Mouse (Mus musculus) midbrain, embryonic 13.5 days (tissue): Measurements from ENCODE around the gene Atp13a3. TPM values are rescaled to one million over a fixed set of nuclear protein-coding genes. Genes with fewer than 3 reads are reported as not detected.

Source experiments
- ATAC-seq: fragments of 200-750 bp; cut with Nextera tagmentation; 2 replicates; pipeline ENCODE4 v1.8.0; 2017; ENCODE audit warnings: mild to moderate bottlenecking, moderate TSS enrichment, moderate library complexity
- H3K27ac ChIP-seq: fragments of 300-500 bp; sonication (generic); 2 replicates; pipeline ENCODE4 v1.5.1; 2015; ENCODE audit warnings: inconsistent platforms, mild to moderate bottlenecking, moderate library complexity
- H3K27me3 ChIP-seq: fragments of 300-500 bp; sonication (generic); 2 replicates; pipeline ENCODE4 v1.6.1; 2015; ENCODE audit warnings: mild to moderate bottlenecking, inconsistent platforms
- H3K36me3 ChIP-seq: fragments of 300-500 bp; sonication (generic); 2 replicates; pipeline ENCODE4 v1.6.1; 2015; ENCODE audit warnings: mild to moderate bottlenecking, inconsistent platforms
- H3K4me1 ChIP-seq: fragments of 300-500 bp; sonication (generic); replicated peaks from 2 replicates; pipeline ENCODE4 v1.6.1; 2015; ENCODE audit warnings: inconsistent platforms
- H3K4me2 ChIP-seq: fragments of 300-500 bp; sonication (generic); replicated peaks from 2 replicates; pipeline ENCODE4 v1.6.1; 2015; ENCODE audit warnings: moderate library complexity, mild to moderate bottlenecking, inconsistent platforms
- H3K4me3 ChIP-seq: fragments of 300-500 bp; sonication (generic); replicated peaks from 2 replicates; pipeline ENCODE4 v1.5.1; 2015; ENCODE audit warnings: mild to moderate bottlenecking, inconsistent platforms
- H3K9ac ChIP-seq: fragments of 300-500 bp; sonication (generic); replicated peaks from 2 replicates; pipeline ENCODE4 v1.6.1; 2015; ENCODE audit warnings: mild to moderate bottlenecking, inconsistent platforms
- H3K9me3 ChIP-seq: fragments of 300-500 bp; sonication (generic); 2 replicates; pipeline ENCODE4 v1.6.1; 2016; ENCODE audit warnings: mild to moderate bottlenecking, inconsistent platforms
- WGBS: fragments of 180-500 bp; shearing (Covaris S2); methylation state at CpG from one replicate; pipeline ENCODE4 v1.1.7; 2015; 5-methylcytosine and 5-hydroxymethylcytosine counted together
- polyA plus RNA-seq: library from polyadenylated mRNA; unstranded; fragments of >200 nt; fragmentation: Nextera tagmentation; extraction: Ambion mirVana; gene quantifications from 2 replicates; pipeline ENCODE4 v1.2.1, GENCODE M21; 2015

Atp13a3 gene
- polyA plus RNA-seq, 1 experiment from 2014 or later = 6.8 TPM

DNA sequence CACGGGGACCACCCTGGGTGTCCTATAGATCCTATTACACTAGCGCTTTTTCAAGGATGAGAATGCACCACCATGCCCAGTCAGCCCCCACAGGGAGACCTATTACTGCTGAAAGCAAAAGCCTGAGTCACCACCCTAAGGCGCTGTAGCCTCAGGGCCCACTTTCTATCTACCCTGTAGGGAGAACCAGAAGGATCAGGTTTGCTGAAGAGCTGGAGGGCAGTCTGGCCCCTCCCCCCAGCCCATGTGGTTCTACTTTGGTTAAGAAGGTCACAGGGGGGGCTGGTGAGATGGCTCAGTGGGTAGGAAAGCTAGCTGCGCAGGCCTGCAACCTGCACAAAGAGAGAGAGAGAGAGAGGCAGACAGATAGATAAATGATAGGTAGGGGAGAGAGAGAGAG is 120.1 kb downstream of the Atp13a3 start:
- no peaks in the 10 kb centered on the region for H3K9me3 ChIP-seq
- H3K9ac ChIP-seq = no peak overlapping the region
- H3K36me3 ChIP-seq = no peaks in the 10 kb centered on the region
- WGBS = 51% methylated on average over 4 of the region's 4 CpGs
- peaks cover 19% of the 10 kb centered on the region for H3K4me1 ChIP-seq
- H3K27ac ChIP-seq = no peak overlapping the region
- ATAC-seq = no peak
- H3K4me2 ChIP-seq = no peak overlapping the region
- H3K4me3 ChIP-seq = no peak overlapping the region
- peaks cover 60% of the 10 kb centered on the region for H3K27me3 ChIP-seq

DNA sequence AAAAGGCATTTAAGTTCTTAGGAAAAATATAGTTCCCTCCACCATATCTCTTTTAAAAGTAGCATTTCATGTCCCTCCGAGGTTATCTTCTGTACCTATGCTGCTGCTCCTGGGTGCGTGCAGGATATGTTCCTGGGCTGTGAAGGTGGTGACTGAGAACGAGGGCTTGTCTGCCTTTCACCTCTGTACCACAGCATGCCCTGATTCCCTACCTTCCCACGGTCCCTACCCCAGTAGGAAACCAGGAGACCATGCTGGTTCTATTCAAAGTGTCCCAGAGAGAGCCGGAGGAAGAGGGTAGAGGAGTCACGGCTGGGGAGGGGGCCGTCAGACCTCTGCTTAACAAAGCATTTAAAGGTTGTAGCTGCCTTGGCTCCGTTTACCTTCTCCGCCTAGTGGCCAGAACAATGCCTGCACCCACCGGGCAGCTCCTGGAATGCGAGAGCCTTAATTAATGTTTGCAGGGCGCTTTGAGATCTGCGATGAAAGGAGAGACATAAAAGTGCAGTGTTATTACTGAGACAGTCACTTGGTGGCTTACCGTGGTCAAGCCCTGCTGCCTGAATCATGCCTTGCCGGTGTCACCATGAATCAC is 121.9 kb downstream of the Atp13a3 start:
- peak overlapping the region; percentile 31 for H3K4me3 ChIP-seq
- H3K9ac ChIP-seq = 0 out of 2 replicates have a peak overlapping the region, but pooled peaks have one; percentile 48
- peak overlapping the region; percentile 53 for H3K4me2 ChIP-seq
- no peaks in the 10 kb centered on the region for H3K36me3 ChIP-seq
- H3K27me3 ChIP-seq = peaks cover 67% of the 10 kb centered on the region
- ATAC-seq = peak; percentile 65
- H3K9me3 ChIP-seq = no peaks in the 10 kb centered on the region
- peaks cover 22% of the 10 kb centered on the region for H3K4me1 ChIP-seq
- under 1% methylated on average over 15 of the region's 15 CpGs for WGBS
- no peak overlapping the region for H3K27ac ChIP-seq

DNA sequence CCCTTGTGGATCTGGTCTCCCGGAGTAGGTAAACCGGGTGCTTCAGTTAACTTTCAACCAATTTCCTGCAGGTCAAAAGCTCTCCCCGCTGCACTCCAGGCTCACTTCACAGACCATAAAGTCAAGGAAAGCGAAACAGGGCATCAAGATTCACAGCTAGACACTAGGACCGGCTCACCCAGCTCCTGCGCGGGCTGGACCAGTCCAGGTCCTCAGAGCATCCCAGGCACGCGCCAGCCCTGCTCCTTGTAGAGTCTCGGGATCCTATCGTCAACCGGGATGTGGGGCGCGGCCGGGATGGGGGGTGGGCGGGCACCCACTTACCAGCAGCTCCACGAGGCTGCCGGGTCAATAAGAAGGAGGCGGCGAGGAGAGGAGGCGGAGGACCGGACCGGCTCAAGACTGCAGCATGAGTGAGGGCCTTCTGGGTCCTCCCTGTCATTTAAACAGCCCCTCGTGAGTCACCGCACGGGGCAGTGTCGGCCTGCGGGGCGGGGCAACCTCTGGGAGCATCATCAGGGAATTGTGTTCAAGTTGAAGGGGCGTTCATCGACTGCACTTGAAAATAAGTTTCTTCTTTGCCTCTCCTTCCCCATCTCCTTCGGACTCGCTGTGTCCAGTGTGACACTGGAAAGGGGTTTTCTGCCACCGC is 122.8 kb downstream of the Atp13a3 start, which contains the start of gene Lrrc15:
TSS of gene Lrrc15 (minus strand) at position 413 of the 652 bp plus-strand sequence.
- peak within 1 kb of the TSS; percentile 31 for H3K4me3 ChIP-seq
- 6% methylated on average over 34 of the region's 34 CpGs for WGBS
- peaks cover 64% of the 10 kb centered on the region for H3K27me3 ChIP-seq
- H3K4me2 ChIP-seq = peak within 1 kb of the TSS; percentile 53
- no peak within 1 kb of the TSS for H3K27ac ChIP-seq
- peaks cover 22% of the 10 kb centered on the region for H3K4me1 ChIP-seq
- ATAC-seq = peak; percentile 29; the same call in 1 of the 2 replicates
- H3K9ac ChIP-seq = peak within 1 kb of the TSS; percentile 48; the same call in 1 of the 2 replicates
- no peaks in the 10 kb centered on the region for H3K36me3 ChIP-seq
- no peaks in the 10 kb centered on the region for H3K9me3 ChIP-seq

DNA sequence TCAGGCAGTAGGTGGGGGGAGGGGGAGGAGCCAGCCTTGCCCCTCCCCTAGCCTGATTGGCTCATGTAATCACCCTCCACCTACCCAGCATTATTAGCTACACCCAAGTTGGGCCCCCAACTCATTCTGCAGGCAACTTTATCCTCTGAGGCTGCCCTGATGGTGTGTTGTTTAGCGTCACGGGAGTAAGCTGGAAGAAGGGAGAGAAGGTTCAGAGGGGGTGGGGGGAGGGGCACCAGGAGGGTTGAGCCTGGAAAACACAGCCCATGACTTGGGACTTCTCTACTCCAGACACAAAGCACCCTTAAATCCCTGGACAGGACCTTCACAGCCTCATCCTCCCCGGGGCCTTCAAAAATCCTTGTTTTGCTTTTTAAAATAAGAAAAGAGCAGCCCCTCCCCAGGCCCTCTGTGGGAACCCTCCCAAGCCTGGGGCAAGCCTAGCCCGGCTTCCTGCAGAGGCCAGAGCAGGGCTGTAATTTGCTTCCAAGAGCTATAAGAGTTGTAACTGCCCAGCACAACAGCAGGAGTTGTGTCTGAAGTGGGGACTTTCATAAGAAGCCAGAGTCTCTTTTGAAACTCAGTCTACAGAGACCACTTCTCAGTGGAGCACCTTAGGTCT is 125.0 kb downstream of the Atp13a3 start:
- no peak overlapping the region for H3K4me2 ChIP-seq
- no peak overlapping the region for H3K9ac ChIP-seq
- no peaks in the 10 kb centered on the region for H3K9me3 ChIP-seq
- no peak overlapping the region for H3K27ac ChIP-seq
- 7% methylated on average over 4 of the region's 4 CpGs for WGBS
- no peak for ATAC-seq
- H3K4me3 ChIP-seq = no peak overlapping the region
- peaks cover 22% of the 10 kb centered on the region for H3K4me1 ChIP-seq
- no peaks in the 10 kb centered on the region for H3K36me3 ChIP-seq
- peaks cover 58% of the 10 kb centered on the region for H3K27me3 ChIP-seq

DNA sequence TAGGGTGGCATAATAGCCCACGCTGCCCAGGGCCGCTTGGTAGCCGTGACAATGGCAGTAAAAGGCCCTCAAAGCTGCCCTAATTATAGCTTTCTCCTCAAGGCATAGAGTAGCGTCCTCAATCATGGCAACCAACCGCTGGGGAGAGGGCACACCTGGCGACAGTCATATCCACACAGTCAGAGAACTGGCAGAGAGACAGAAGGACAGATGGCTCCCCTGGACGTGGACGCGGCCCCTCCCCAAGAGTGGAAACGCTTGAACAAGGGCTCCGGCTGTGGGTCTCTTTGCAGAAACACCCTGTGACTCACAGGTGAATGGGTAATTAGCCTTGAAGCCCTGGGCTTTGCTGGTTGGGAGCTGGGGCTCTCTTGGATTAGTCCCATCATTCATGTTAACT is 127.4 kb downstream of the Atp13a3 start:
- Histone ChIP-seq H3K27ac (no peak overlapping the region), H3K4me3 (no peak overlapping the region), H3K36me3 (no peaks in the 10 kb centered on the region), H3K4me2 (no peak overlapping the region), H3K4me1 (peaks cover 14% of the 10 kb centered on the region), H3K9me3 (no peaks in the 10 kb centered on the region), H3K9ac (no peak overlapping the region), H3K27me3 (peaks cover 34% of the 10 kb centered on the region)
- ATAC-seq = no peak
- WGBS = 85% methylated on average over 11 of the region's 11 CpGs

DNA sequence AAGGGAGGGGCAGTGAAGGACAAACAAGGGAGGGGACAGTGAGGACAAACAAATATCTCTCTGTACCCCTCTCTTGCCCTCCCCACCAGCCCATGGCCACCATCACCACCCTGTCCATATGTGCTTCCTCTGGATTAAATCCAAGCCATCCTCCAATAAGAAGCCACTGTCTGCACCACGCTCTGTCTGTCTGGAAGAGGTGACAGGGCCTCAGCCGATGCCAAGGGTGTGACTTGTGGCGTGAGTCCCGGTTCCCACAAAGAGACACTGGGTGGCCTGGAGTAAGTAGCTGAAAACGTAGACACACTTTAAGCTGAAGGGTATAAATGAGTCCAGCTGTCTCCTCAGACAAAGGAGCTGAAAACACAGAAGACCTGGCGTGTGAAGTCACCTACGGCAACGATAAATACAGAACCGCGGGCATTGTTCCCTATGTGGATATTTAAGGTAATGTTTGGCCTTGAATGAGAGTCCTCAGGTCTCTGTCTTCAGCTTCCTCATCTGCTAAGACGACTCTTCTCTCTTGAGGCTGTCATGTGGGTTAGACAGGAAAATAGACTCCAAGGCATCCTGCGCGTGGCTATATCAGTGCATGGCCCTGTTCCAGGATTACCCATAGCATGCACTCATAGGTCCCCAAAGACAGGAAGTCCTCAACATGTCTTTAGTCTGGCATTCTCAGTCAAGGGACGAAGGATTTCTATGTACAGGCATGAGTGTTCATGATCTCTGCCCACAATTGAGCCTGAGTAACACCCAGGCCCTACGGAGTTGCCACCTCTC is 130.0 kb downstream of the Atp13a3 start:
- no peak overlapping the region for H3K4me2 ChIP-seq
- peaks cover 7% of the 10 kb centered on the region for H3K27me3 ChIP-seq
- H3K4me1 ChIP-seq = peaks cover 6% of the 10 kb centered on the region; the same call in 1 of the 2 replicates
- WGBS = 81% methylated on average over 15 of the region's 15 CpGs
- no peak for ATAC-seq
- H3K9me3 ChIP-seq = no peaks in the 10 kb centered on the region
- H3K4me3 ChIP-seq = no peak overlapping the region
- no peak overlapping the region for H3K27ac ChIP-seq
- H3K9ac ChIP-seq = no peak overlapping the region
- H3K36me3 ChIP-seq = no peaks in the 10 kb centered on the region

DNA sequence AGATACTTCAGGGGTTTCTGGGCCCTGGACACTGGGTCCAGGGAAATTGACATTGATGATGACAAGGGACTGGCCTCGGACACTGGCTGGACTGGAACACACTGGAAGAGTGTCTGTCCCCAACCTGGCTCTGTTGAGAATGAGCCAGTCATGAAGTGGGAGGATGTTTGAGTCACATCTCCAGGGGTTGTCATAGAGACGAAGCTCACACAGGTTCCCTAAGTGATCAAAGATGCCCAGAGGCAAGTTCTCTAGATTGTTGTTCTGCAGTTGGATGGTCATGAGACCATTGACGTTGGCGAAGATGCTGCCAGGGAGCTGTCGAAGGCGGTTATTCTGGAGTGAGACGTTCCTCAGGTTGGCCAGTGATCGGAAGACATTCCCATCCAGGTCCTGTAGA is 132.7 kb downstream of the Atp13a3 start:
- WGBS = 93% methylated on average over 8 of the region's 8 CpGs
- H3K27ac ChIP-seq = no peak overlapping the region
- H3K9me3 ChIP-seq = no peaks in the 10 kb centered on the region
- H3K9ac ChIP-seq = no peak overlapping the region
- H3K27me3 ChIP-seq = no peaks in the 10 kb centered on the region
- no peak for ATAC-seq
- no peaks in the 10 kb centered on the region for H3K36me3 ChIP-seq
- no peak overlapping the region for H3K4me2 ChIP-seq
- 0 out of 2 replicates have a peak, but pooled peaks cover 2% of the 10 kb centered on the region for H3K4me1 ChIP-seq
- no peak overlapping the region for H3K4me3 ChIP-seq

DNA sequence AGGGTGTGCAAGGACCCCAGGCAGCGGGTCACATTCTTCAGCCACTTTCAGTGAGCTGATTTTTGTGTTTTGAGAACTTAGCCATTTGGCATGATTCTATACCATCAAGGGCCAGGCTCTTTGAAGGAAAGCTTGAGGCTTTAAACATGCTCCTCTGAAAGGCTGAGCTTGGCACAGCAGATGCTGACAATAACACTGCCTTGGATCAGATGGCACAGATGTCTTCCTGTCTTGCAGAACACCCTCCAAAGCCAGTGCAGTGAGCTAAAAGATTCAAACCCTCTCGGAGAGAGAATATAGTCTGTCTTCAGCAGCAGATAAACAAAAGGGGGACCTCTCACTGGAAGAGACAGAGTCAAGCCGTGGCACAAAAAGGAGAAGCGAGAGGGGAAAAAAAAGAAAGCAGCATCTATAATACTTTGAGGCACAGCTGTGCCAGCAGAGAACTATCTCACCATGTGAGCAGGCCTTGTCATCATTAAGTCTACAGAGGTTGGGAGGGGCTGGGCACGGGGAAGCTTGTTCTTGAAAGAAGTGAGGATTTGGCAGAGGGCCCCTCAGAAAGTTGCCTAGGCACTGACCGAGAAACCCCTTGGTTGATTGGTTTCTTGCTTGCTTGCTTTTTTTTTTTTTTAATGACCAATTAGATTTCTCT is 133.7 kb downstream of the Atp13a3 start:
- H3K4me2 ChIP-seq = no peak overlapping the region
- H3K4me3 ChIP-seq = no peak overlapping the region
- ATAC-seq = no peak
- H3K9ac ChIP-seq = no peak overlapping the region
- H3K27ac ChIP-seq = no peak overlapping the region
- no peaks in the 10 kb centered on the region for H3K9me3 ChIP-seq
- H3K36me3 ChIP-seq = no peaks in the 10 kb centered on the region
- H3K27me3 ChIP-seq = no peaks in the 10 kb centered on the region
- H3K4me1 ChIP-seq = 0 out of 2 replicates have a peak, but pooled peaks cover 2% of the 10 kb centered on the region
- WGBS = 59% methylated on average over 6 of the region's 6 CpGs

DNA sequence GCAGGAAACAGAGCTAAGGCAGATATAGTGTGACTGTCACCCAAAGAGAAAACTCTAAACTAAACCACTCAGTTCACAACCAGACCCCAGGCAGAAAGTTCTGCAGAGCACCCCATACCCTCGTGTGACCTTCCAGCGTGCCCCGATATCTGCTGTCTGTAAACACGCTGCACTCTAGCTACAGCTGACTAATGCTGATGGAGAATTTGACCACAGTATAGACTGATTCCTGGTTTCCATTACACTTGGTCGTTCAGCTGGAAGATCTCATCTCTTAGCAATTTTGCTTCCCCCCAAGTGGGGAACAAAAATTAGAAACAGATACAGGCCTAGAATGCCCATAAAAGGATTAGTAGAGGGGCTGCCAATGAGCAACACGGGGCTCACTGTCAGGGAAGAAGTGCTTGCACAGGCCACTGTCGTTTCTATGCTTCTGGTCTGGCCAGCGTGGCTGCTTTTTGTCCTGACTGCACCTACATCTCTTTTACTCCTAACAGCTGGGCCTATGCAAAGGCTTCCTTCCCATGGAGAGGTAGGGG is 134.5 kb downstream of the Atp13a3 start:
- no peak overlapping the region for H3K27ac ChIP-seq
- no peaks in the 10 kb centered on the region for H3K36me3 ChIP-seq
- H3K27me3 ChIP-seq = no peaks in the 10 kb centered on the region
- H3K4me3 ChIP-seq = no peak overlapping the region
- H3K4me1 ChIP-seq = 0 out of 2 replicates have a peak, but pooled peaks cover 2% of the 10 kb centered on the region
- 66% methylated on average over 8 of the region's 8 CpGs for WGBS
- no peak overlapping the region for H3K4me2 ChIP-seq
- ATAC-seq = no peak
- H3K9me3 ChIP-seq = no peaks in the 10 kb centered on the region
- H3K9ac ChIP-seq = no peak overlapping the region

DNA sequence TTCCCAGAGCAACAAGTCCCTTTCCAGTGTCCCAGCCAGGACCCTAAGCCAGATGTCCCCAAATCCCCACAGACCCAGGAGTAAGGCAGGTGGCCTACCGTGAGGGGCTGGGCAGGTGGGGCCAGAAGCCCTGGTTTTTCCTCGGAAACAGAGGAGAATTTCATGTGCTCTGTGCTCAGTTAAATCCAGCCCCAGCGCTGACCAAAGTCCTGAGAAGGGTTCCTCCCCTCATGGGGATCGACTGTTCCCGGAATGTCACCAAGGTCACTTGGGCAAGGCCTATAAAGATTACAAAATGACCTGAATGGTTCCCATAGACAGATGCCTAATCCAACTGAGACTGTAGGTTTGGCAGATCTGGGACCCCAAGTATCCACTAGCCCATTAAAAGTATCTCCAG is 138.4 kb downstream of the Atp13a3 start, which contains the start of gene Cpn2:
TSS of gene Cpn2 (minus strand) at position 141 of the 400 bp plus-strand sequence.
- Histone ChIP-seq H3K27ac (no peak within 1 kb of the TSS), H3K36me3 (no peaks in the 10 kb centered on the region), H3K9me3 (no peaks in the 10 kb centered on the region), H3K4me3 (no peak within 1 kb of the TSS), H3K4me2 (no peak within 1 kb of the TSS), H3K9ac (no peak within 1 kb of the TSS), H3K4me1 (0 out of 2 replicates have a peak, but pooled peaks cover 2% of the 10 kb centered on the region), H3K27me3 (peaks cover 5% of the 10 kb centered on the region; the same call in 1 of the 2 replicates)
- 74% methylated on average over 5 of the region's 5 CpGs for WGBS
- ATAC-seq = no peak

DNA sequence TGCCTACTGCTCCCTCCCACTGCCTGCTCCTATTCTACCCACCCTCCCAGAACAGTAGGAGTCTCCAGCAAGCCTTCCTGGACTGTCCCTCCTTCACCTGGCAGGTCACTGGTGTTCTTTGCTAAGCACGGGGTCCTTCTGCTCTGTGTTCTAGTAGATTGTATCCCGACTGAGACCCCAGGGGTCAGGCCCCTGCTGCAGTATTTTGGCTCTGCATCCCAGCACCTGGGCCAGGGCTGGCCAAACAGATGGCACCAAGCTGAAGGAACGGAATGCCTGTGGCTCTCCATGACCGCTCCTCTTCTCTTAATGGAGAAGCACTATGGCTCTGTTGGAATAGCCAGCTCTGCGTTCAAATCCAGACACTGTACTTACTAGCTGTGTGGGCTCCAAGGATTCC is 139.2 kb downstream of the Atp13a3 start:
- no peak for ATAC-seq
- Histone ChIP-seq H3K4me1 (no peaks in the 10 kb centered on the region), H3K9ac (no peak overlapping the region), H3K27me3 (peaks cover 5% of the 10 kb centered on the region; the same call in 1 of the 2 replicates), H3K9me3 (no peaks in the 10 kb centered on the region), H3K27ac (no peak overlapping the region), H3K4me3 (no peak overlapping the region), H3K36me3 (no peaks in the 10 kb centered on the region), H3K4me2 (no peak overlapping the region)
- WGBS = 82% methylated on average over 5 of the region's 5 CpGs
